ENCODE assay signal across 8 mouse cellular contexts in genomic region chr13:73536824-73537223, GRCm38 (mm10). TPM values are rescaled to one million over a fixed set of nuclear protein-coding genes. Genes with fewer than 3 reads are reported as not detected.
DNase-seq lines count a peak whose midpoint lies in the region; ATAC-seq and TF ChIP-seq lines count a peak whose summit lies in the region.

No protein-coding gene starts in this region.

- in situ Hi-C loops in CH12.LX (cut with MboI; ENCODE audit: low pct_ligation_motif_present, low pct_unique_long_range_greater_than_20kb, low sequenced_read_pairs): no loop called here

- H3K27ac ChIP-seq in gastrocnemius, adult 2 months: no peak overlapping the region
- no peak overlapping the region for H3K27ac ChIP-seq in CH12.LX (ENCODE audit: insufficient read depth, low read depth)
- no peak overlapping the region for H3K27ac ChIP-seq in forebrain, embryonic 16.5 days (ENCODE audit: low read length)
- no peak overlapping the region for H3K27ac ChIP-seq in liver, embryonic 16.5 days (ENCODE audit: low read length)

- WGBS in forebrain, embryonic 16.5 days: 17% methylated on average over 13 of the region's 13 CpGs
- 18% methylated on average over 13 of the region's 13 CpGs for WGBS in liver, embryonic 16.5 days (ENCODE audit: insufficient replicate concordance)

- intact Hi-C loops in gastrocnemius, adult 2 months (cut with DNase I): no loop called here

- peaks cover 2 to 11% of the 10 kb centered on the region in 2 experiments; a peak in 2 of 4 replicates for H3K4me1 ChIP-seq in CH12.LX (ENCODE audit: control insufficient read depth in 1 of 2, insufficient read depth in 2 of 2)
- H3K4me1 ChIP-seq in forebrain, embryonic 16.5 days (replicated peaks; ENCODE audit: control insufficient read depth, insufficient read depth, low read length): peaks cover 11% of the 10 kb centered on the region
- peaks cover 22% of the 10 kb centered on the region for H3K4me1 ChIP-seq in liver, embryonic 16.5 days (ENCODE audit: control insufficient read depth, low read depth, low read length)

- no peak for TF ChIP-seq EP300 in CH12.LX (IDR thresholded peaks at IDR 0.05; ENCODE audit: low read length)

- no peak for TF ChIP-seq POLR2A in CH12.LX (IDR thresholded peaks at IDR 0.05; ENCODE audit: low read depth, low read length)

- no peak overlapping the region for H3K9ac ChIP-seq in CH12.LX (ENCODE audit: insufficient read depth, low read depth)
- H3K9ac ChIP-seq in forebrain, embryonic 16.5 days (replicated peaks; ENCODE audit: low read depth, low read length): peak overlapping the region; percentile 44
- peak overlapping the region; percentile 51 for H3K9ac ChIP-seq in liver, embryonic 16.5 days (ENCODE audit: low read depth, low read length)

- H3K4me2 ChIP-seq in CH12.LX (ENCODE audit: insufficient read depth, low read depth, poor library complexity, severe bottlenecking): peak overlapping the region; percentile 35
- peak overlapping the region; percentile 82 for H3K4me2 ChIP-seq in forebrain, embryonic 16.5 days (ENCODE audit: low read length)
- peak overlapping the region; percentile 56 for H3K4me2 ChIP-seq in liver, embryonic 16.5 days (ENCODE audit: low read depth, low read length)

- TF ChIP-seq RAD21 in CH12.LX (IDR thresholded peaks at IDR 0.05; ENCODE audit: low read depth, low read length): no peak

- dilution Hi-C loops in CH12.LX (cut with MboI; ENCODE audit: extremely low pct_ligation_motif_present, extremely low pct_unique_long_range_greater_than_20kb, low sequenced_read_pairs): no loop called here

- no peak for ATAC-seq in forebrain, embryonic 16.5 days
- ATAC-seq in liver, embryonic 16.5 days (ENCODE audit: low read depth): peak; percentile 49

- peak overlapping the region; percentile 65 for H3K4me3 ChIP-seq in gastrocnemius, adult 2 months
- H3K4me3 ChIP-seq in CH12.LX (replicated peaks in 1 of 3; ENCODE audit: low read depth in 2 of 3, low read length in 2 of 3, poor library complexity in 1 of 3): no peak overlapping the region
- H3K4me3 ChIP-seq in forebrain, embryonic 16.5 days (replicated peaks; ENCODE audit: low read length): peak overlapping the region; percentile 47
- H3K4me3 ChIP-seq in liver, embryonic 16.5 days (ENCODE audit: low read depth, low read length): peak overlapping the region; percentile 39

- H3K79me2 ChIP-seq in CH12.LX (replicated peaks; ENCODE audit: control insufficient read depth, extremely low read depth, insufficient read depth, poor library complexity, severe bottlenecking): no peaks in the 10 kb centered on the region

- TF ChIP-seq CTCF in gastrocnemius, adult 2 months (IDR thresholded peaks at IDR 0.05): no peak
- TF ChIP-seq CTCF in CH12.LX (conservative IDR thresholded peaks at IDR 0.05 in 1 of 2, IDR thresholded peaks at IDR 0.05 in 1 of 2; ENCODE audit: low read depth in 2 of 2, low read length in 2 of 2): no peak

- no peaks in the 10 kb centered on the region for H3K9me3 ChIP-seq in CH12.LX (replicated peaks; ENCODE audit: low read length)
- H3K9me3 ChIP-seq in forebrain, embryonic 16.5 days (ENCODE audit: control insufficient read depth, low read length): no peaks in the 10 kb centered on the region
- H3K9me3 ChIP-seq in liver, embryonic 16.5 days (replicated peaks; ENCODE audit: control insufficient read depth, low read length): no peaks in the 10 kb centered on the region

- no peaks in the 10 kb centered on the region for H3K36me3 ChIP-seq in CH12.LX (replicated peaks in 1 of 2; ENCODE audit: control insufficient read depth in 1 of 2, insufficient read depth in 1 of 2, low read length in 1 of 2)
- no peaks in the 10 kb centered on the region for H3K36me3 ChIP-seq in forebrain, embryonic 16.5 days (ENCODE audit: control insufficient read depth, insufficient read depth)
- no peaks in the 10 kb centered on the region for H3K36me3 ChIP-seq in liver, embryonic 16.5 days (ENCODE audit: control insufficient read depth, insufficient read depth)

- peaks cover 86% of the 10 kb centered on the region for H3K27me3 ChIP-seq in CH12.LX (replicated peaks)
- H3K27me3 ChIP-seq in forebrain, embryonic 16.5 days (replicated peaks; ENCODE audit: control insufficient read depth, insufficient read depth, low read length): peaks cover 28% of the 10 kb centered on the region
- peaks cover 36% of the 10 kb centered on the region for H3K27me3 ChIP-seq in liver, embryonic 16.5 days (ENCODE audit: control insufficient read depth, insufficient read depth, low read depth, low read length)

- DNase-seq in gastrocnemius, adult 2 months: no peak
- DNase-seq in gastrocnemius, postnatal 4 days (ENCODE audit: low spot score in 2 of 2): no peak
- DNase-seq in CH12.LX (ENCODE audit: extremely low read depth): no peak
- DNase-seq in thymus, postnatal 0 days (ENCODE audit: low spot score): no peak
- DNase-seq in adipocyte (ENCODE audit: low spot score): no peak
- no peak for DNase-seq in spleen, postnatal 4 days (ENCODE audit: low spot score in 2 of 2)

TF ChIP-seq in CH12.LX, 34 proteins besides CTCF, POLR2A, EP300 and RAD21:
- TF ChIP-seq NELFE (IDR thresholded peaks at IDR 0.05; ENCODE audit: low read depth, low read length): no peak
- TF ChIP-seq TBP (conservative IDR thresholded peaks at IDR 0.05; ENCODE audit: low read depth, low read length): no peak
- no peak for TF ChIP-seq BHLHE40 (IDR thresholded peaks at IDR 0.05; ENCODE audit: low read depth, low read length)
- TF ChIP-seq KAT2A (IDR thresholded peaks at IDR 0.05; ENCODE audit: insufficient replicate concordance, low read length): no peak
- TF ChIP-seq POLR2AphosphoS2 (IDR thresholded peaks at IDR 0.05; ENCODE audit: low read depth, low read length): no peak
- TF ChIP-seq JUND (conservative IDR thresholded peaks at IDR 0.05; ENCODE audit: low read depth, low read length): no peak
- TF ChIP-seq MAX (IDR thresholded peaks at IDR 0.05; ENCODE audit: low read length): no peak
- TF ChIP-seq ELF1 (IDR thresholded peaks at IDR 0.05; ENCODE audit: low read depth, low read length): no peak
- no peak for TF ChIP-seq SMC3 (IDR thresholded peaks at IDR 0.05; ENCODE audit: low read depth, low read length)
- TF ChIP-seq TCF12 (IDR thresholded peaks at IDR 0.05; ENCODE audit: low read depth, low read length): no peak
- no peak for TF ChIP-seq MAFK (IDR thresholded peaks at IDR 0.05; ENCODE audit: insufficient replicate concordance, low read length)
- TF ChIP-seq USF1 (IDR thresholded peaks at IDR 0.05; ENCODE audit: low read depth, low read length): no peak
- no peak for TF ChIP-seq RCOR1 (conservative IDR thresholded peaks at IDR 0.05; ENCODE audit: low read depth, low read length)
- TF ChIP-seq USF2 (conservative IDR thresholded peaks at IDR 0.05; ENCODE audit: low read depth, low read length): no peak
- no peak for TF ChIP-seq GABPA (IDR thresholded peaks at IDR 0.05; ENCODE audit: insufficient replicate concordance, low read depth, low read length)
- TF ChIP-seq ZKSCAN1 (IDR thresholded peaks at IDR 0.05; ENCODE audit: borderline replicate concordance, low read depth, low read length): no peak
- TF ChIP-seq CHD2 (IDR thresholded peaks at IDR 0.05; ENCODE audit: low read length): no peak

RNA-seq across cellular contexts. Expression of gene Slc6a3, which starts 0.3 kb away (rescaled TPM):
- total RNA-seq in gastrocnemius, adult 2 months (2021): not detected
- total RNA-seq in gastrocnemius, postnatal 4 days (2021): not detected
- total RNA-seq in CH12.LX (2012; rRNA removed): not detected in 2 replicates
- total RNA-seq in CH12.LX (2014; rRNA removed): not detected in 2 replicates
- not detected in 2 replicates for polyA plus RNA-seq in CH12.LX (2012; ENCODE audit: insufficient read length, low read depth)
- 0.14 and 1.1 TPM in 2 replicates for polyA plus RNA-seq in forebrain, embryonic 16.5 days (2015; fragmentation: Nextera tagmentation; extraction: Ambion mirVana)
- polyA plus RNA-seq in liver, embryonic 16.5 days (2015; fragmentation: Nextera tagmentation; extraction: Ambion mirVana): 0.63 and 0.67 TPM in 2 replicates
- polyA plus RNA-seq in thymus, postnatal 0 days (2015; fragmentation: Nextera tagmentation; extraction: Ambion mirVana): 0.05 and 0.10 TPM in 2 replicates

Comparison
In these comparisons a context has a peak if more than half of its experiments do, and no peak if none do; other contexts are left out.
1. H3K4me3 ChIP-seq: peak in gastrocnemius, adult 2 months (single experiment), forebrain, embryonic 16.5 days (single experiment) and liver, embryonic 16.5 days (single experiment); none in CH12.LX (0 of 3).
2. Peak in every context shown above with its lines, with median percentiles within 50 percentile points of each other: H3K4me2 ChIP-seq.